Mouse (Mus musculus) liver, postnatal 0 days (tissue): ENCODE results near the gene Zbtb20. TPM values are rescaled to one million over a fixed set of nuclear protein-coding genes. Genes with fewer than 3 reads are reported as not detected.

ENCODE experiments used
- ATAC-seq: fragments of 200-750 bp; cut with Nextera tagmentation; 2 replicates; pipeline ENCODE4 v1.8.0; 2017; ENCODE audit warnings: mild to moderate bottlenecking, moderate library complexity
- DNase-seq: peaks from one replicate; pipeline ENCODE4 v3.0.0-alpha.2; 2016
- H3K27ac ChIP-seq: fragments of 300-500 bp; sonication (generic); 2 replicates; pipeline ENCODE4 v1.5.1; 2014; ENCODE audit warnings: antibody characterized with exemption, moderate library complexity, mild to moderate bottlenecking, low read depth
- H3K27me3 ChIP-seq: fragments of 300-500 bp; sonication (generic); 2 replicates; pipeline ENCODE4 v1.6.1; 2014; ENCODE audit warnings: low read length, control low read depth, mixed read lengths; ENCODE audit not compliant: insufficient read depth
- H3K36me3 ChIP-seq: fragments of 300-500 bp; sonication (generic); replicated peaks from 2 replicates; pipeline ENCODE4 v1.6.1; 2014; ENCODE audit warnings: mild to moderate bottlenecking, control low read depth, low read length, moderate library complexity, mixed read lengths; ENCODE audit not compliant: insufficient read depth
- H3K4me1 ChIP-seq: fragments of 300-500 bp; sonication (generic); 2 replicates; pipeline ENCODE4 v1.6.1; 2014; ENCODE audit warnings: antibody characterized with exemption, mild to moderate bottlenecking, control low read depth; ENCODE audit not compliant: insufficient read depth
- H3K4me2 ChIP-seq: fragments of 300-500 bp; sonication (generic); 2 replicates; pipeline ENCODE4 v1.6.1; 2014; ENCODE audit warnings: low read depth, mild to moderate bottlenecking, low read length, moderate library complexity, mixed read lengths
- H3K4me3 ChIP-seq: fragments of 300-500 bp; sonication (generic); 2 replicates; pipeline ENCODE4 v1.5.1; 2014; ENCODE audit warnings: low read depth, low read length
- H3K9ac ChIP-seq: fragments of 300-500 bp; sonication (generic); replicated peaks from 2 replicates; pipeline ENCODE4 v1.6.1; 2014; ENCODE audit warnings: mild to moderate bottlenecking, moderate library complexity
- H3K9me3 ChIP-seq: fragments of 300-500 bp; sonication (generic); 2 replicates; pipeline ENCODE4 v1.6.1; 2016; ENCODE audit warnings: mild to moderate bottlenecking, control low read depth, low read length, mixed read lengths
- CTCF ChIP-seq: sonication (generic); IDR thresholded peaks from 2 replicates; pipeline ENCODE4 v1.5.1; 2016; ENCODE audit warnings: antibody characterized with exemption, low read depth
- EP300 ChIP-seq: IDR thresholded peaks from 2 replicates; pipeline ENCODE4 v1.6.1; 2016; ENCODE audit warnings: antibody characterized with exemption, low read depth, mild to moderate bottlenecking
- WGBS: fragments of 180-500 bp; shearing (Covaris S2); extraction: QIAGEN DNeasy Blood & Tissue Kit; methylation state at CpG from one replicate; pipeline ENCODE4 v1.1.7; 2014; ENCODE audit not compliant: insufficient replicate concordance; 5-methylcytosine and 5-hydroxymethylcytosine counted together
- polyA plus RNA-seq: library from polyadenylated mRNA; unstranded; fragments of >200 nt; fragmentation: Nextera tagmentation; extraction: Ambion mirVana; gene quantifications from 2 replicates; pipeline ENCODE4 v1.2.1, GENCODE M21; 2015

Gene Zbtb20
- polyA plus RNA-seq, 1 experiment from 2014 or later: 9.2 TPM

- H3K4me3 ChIP-seq: no peak within 1 kb of the TSS
- H3K27me3 ChIP-seq: no peaks in the 10 kb centered on the region
- H3K9ac ChIP-seq: no peak within 1 kb of the TSS
- H3K36me3 ChIP-seq: no peaks in the 10 kb centered on the region
- 55% methylated on average over 7 of the region's 7 CpGs for WGBS
- no peaks in the 10 kb centered on the region for H3K9me3 ChIP-seq
- H3K27ac ChIP-seq: no peak within 1 kb of the TSS
- ATAC-seq (no peak), DNase-seq (no peak)
- no peaks in the 10 kb centered on the region for H3K4me1 ChIP-seq
- no peak for TF ChIP-seq CTCF
- TF ChIP-seq EP300: no peak
- no peak within 1 kb of the TSS for H3K4me2 ChIP-seq
These were observed 788.4 kb downstream of the Zbtb20 start, which contains the start of gene Tigit for GRCm38 (mm10) chr16:43663978-43664579. Gene Tigit, minus strand, starts transcription at chr16:43664146.

- Histone ChIP-seq H3K27ac (no peak overlapping the region), H3K4me3 (no peak overlapping the region), H3K4me1 (no peaks in the 10 kb centered on the region), H3K9me3 (no peaks in the 10 kb centered on the region), H3K27me3 (no peaks in the 10 kb centered on the region), H3K36me3 (no peaks in the 10 kb centered on the region), H3K9ac (no peak overlapping the region), H3K4me2 (no peak overlapping the region)
- no peak for ATAC-seq
- no peak for DNase-seq
- TF ChIP-seq EP300: no peak
- TF ChIP-seq CTCF: no peak
These were observed 789.2 kb downstream of the Zbtb20 start for GRCm38 (mm10) chr16:43664861-43665260.

- no peak for DNase-seq
- no peak overlapping the region for H3K27ac ChIP-seq
- no peak overlapping the region for H3K4me2 ChIP-seq
- no peaks in the 10 kb centered on the region for H3K27me3 ChIP-seq
- 76% methylated on average over 3 of the region's 3 CpGs for WGBS
- no peak for ATAC-seq
- H3K9ac ChIP-seq: no peak overlapping the region
- no peaks in the 10 kb centered on the region for H3K9me3 ChIP-seq
- H3K4me1 ChIP-seq: no peaks in the 10 kb centered on the region
- TF ChIP-seq EP300: no peak
- no peak for TF ChIP-seq CTCF
- H3K4me3 ChIP-seq: no peak overlapping the region
- no peaks in the 10 kb centered on the region for H3K36me3 ChIP-seq
These were observed 792.6 kb downstream of the Zbtb20 start for GRCm38 (mm10) chr16:43668294-43668693.

DNA sequence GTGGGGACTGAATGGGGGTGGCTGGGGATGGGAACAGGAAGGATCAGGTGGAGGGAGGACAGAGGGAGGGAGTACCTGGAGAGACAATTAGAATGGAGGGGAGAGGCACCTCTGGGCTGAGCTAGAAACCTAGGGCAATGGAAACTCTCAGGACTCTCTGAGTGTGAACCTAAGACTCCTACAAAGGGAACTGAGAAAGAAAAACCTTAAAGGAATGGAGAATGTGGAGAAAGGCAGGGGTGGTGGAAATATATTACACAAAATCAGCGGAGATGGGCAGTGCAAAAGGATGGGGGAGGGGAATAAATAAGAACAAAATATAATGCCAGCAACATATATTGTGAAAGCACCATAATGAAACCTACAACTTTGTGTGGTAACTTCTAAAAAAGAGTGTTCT, 796.3 kb downstream of the Zbtb20 start:
- 77% methylated on average over 1 of the region's 1 CpGs for WGBS
- Histone ChIP-seq H3K9me3 (no peaks in the 10 kb centered on the region), H3K4me3 (no peak overlapping the region), H3K27me3 (no peaks in the 10 kb centered on the region), H3K4me1 (no peaks in the 10 kb centered on the region), H3K36me3 (no peaks in the 10 kb centered on the region), H3K9ac (no peak overlapping the region), H3K27ac (no peak overlapping the region), H3K4me2 (no peak overlapping the region)
- no peak for ATAC-seq
- TF ChIP-seq CTCF: no peak
- no peak for TF ChIP-seq EP300
- no peak for DNase-seq

DNA sequence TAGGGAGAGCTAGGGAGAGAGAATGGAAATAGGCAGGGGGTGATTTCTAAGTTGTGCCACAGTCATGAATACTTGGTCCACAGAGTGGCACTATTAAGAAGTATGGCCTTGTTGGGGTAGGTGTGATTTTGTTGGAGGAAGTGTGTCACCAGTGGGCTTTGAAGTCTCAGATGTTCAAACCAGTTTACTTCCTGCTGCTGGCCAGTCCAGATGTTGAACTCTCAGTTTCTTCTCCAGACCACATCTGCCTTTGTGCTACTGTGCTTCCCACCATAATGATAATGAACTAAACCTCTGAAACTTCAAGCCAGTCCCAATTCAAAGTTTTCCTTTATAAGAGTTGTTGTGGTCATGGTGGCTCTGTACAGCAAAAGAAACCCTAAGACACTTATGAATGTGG, 797.0 kb downstream of the Zbtb20 start:
- Histone ChIP-seq H3K4me1 (no peaks in the 10 kb centered on the region), H3K27ac (no peak overlapping the region), H3K4me3 (no peak overlapping the region), H3K9ac (no peak overlapping the region), H3K27me3 (no peaks in the 10 kb centered on the region), H3K36me3 (no peaks in the 10 kb centered on the region), H3K9me3 (no peaks in the 10 kb centered on the region), H3K4me2 (no peak overlapping the region)
- TF ChIP-seq CTCF (no peak), EP300 (no peak)
- no peak for DNase-seq
- ATAC-seq: no peak

- Histone ChIP-seq H3K27me3 (no peaks in the 10 kb centered on the region), H3K27ac (no peak overlapping the region), H3K4me3 (no peak overlapping the region), H3K9ac (no peak overlapping the region), H3K9me3 (no peaks in the 10 kb centered on the region), H3K4me1 (no peaks in the 10 kb centered on the region), H3K4me2 (no peak overlapping the region), H3K36me3 (no peaks in the 10 kb centered on the region)
- ATAC-seq (no peak), DNase-seq (no peak)
- TF ChIP-seq CTCF: no peak
- no peak for TF ChIP-seq EP300
- WGBS: 71% methylated on average over 3 of the region's 3 CpGs
These were observed 798.7 kb downstream of the Zbtb20 start for GRCm38 (mm10) chr16:43674400-43674799.

- Histone ChIP-seq H3K4me2 (no peak overlapping the region), H3K9me3 (no peaks in the 10 kb centered on the region), H3K9ac (no peak overlapping the region), H3K4me3 (no peak overlapping the region), H3K27ac (no peak overlapping the region), H3K36me3 (no peaks in the 10 kb centered on the region), H3K4me1 (no peaks in the 10 kb centered on the region), H3K27me3 (no peaks in the 10 kb centered on the region)
- no peak for TF ChIP-seq EP300
- no peak for TF ChIP-seq CTCF
- DNase-seq (no peak), ATAC-seq (no peak)
- WGBS: 65% methylated on average over 2 of the region's 2 CpGs
These were observed 812.3 kb downstream of the Zbtb20 start for GRCm38 (mm10) chr16:43687968-43688367.
